Mouse (Mus musculus) thymus, postnatal 25 days (tissue): ENCODE results near the gene Nlgn2.
A peak's percentile ranks its signal among the peaks of the same experiment; 100 is the strongest.

Experiments
- DNase-seq: peaks from one replicate; pipeline ENCODE4 v3.0.0; 2022

The Nlgn2 gene

GRCm38 (mm10) chr11:69837604-69837951, at the start of gene Nlgn2:
Gene Nlgn2, minus strand, starts transcription at chr11:69837784.
- DNase-seq: no peak

DNA sequence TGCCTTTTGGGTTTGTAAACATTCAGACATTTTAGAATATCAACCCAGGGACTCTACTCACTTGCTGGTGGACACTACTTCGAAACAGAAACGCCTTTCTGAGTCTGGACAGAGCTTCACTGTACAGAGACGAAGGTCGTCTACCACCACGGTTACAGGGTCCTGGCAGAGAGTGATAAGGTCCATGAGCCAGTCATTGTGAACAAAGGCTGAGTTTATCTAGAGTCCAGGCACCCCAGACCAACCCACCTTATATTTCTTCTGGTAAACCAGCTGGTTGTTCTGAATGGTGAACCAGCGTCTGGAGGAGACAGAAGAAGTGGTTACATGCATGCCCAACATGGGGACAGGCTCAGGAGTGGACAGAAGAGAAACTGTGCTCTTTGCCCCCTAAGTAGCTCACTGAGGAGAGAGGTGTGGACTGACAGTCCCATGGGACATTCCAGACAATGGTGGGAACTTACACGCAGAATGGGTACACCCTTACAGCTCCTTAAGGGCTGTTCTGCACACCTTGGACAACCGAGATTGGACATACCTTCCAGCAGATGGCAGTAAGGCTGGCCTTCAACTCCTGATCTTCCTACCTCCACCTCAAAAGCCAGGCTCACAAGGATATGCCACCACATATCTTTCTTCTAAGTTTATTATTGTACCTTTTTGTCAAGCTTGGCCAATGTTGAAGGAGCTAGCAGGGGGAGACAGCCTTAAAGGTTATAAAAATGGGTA, 49.5 kb upstream of the Nlgn2 start:
- no peak for DNase-seq

DNA sequence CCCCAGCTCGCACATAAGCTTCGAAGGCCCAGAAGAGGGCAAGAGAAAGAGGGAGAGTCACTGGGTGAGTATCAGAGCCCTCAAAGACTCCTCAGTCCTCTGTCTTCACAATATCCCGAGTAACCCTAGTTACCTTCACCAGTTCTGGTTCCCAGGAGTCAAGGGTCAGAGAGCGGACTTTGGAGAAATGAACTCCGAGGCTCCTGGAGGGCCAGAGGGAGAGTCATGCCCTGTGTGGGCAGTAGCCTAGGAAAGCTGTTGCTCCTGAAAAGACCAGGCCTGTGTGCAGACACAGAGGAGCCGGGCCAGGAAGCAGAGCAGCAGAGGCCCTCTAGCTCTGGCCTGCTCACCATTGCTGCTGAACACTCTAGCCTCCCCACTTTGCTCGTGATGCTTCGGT, 47.1 kb upstream of the Nlgn2 start:
- DNase-seq: no peak

- no peak for DNase-seq
Observed at GRCm38 (mm10) chr11:69884240-69884639, 46.7 kb upstream of the Nlgn2 start.

GRCm38 (mm10) chr11:69883527-69884151, 46.1 kb upstream of the Nlgn2 start:
- no peak for DNase-seq

DNA sequence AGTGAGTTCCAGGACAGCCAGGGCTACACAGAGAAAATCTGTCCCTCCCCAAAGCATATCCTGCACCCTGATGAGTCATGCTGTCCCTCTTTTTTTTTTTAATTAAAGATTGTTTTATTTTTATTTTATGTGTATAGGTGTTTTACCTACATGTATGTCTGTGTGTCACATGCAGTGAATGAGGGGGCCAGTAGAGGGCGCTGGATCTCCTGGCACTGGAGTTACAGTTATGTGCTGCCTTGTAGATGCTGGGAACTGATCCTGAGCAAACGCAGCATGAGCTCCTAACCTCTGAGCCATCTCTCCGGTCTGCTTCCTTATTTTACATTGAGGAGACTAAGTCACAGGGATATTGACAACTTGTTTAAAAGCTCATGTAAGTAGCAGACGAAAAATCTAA, 45.5 kb upstream of the Nlgn2 start:
- DNase-seq: peak; percentile 72

GRCm38 (mm10) chr11:69881787-69882670, 44.4 kb upstream of the Nlgn2 start:
- no peak for DNase-seq

GRCm38 (mm10) chr11:69880853-69881603, 43.4 kb upstream of the Nlgn2 start, which contains the start of gene Kctd11:
Gene Kctd11, minus strand, starts transcription at chr11:69881406.
- peak; percentile 75 for DNase-seq

- peak; percentile 71 for DNase-seq
Observed at GRCm38 (mm10) chr11:69880506-69880852, 42.9 kb upstream of the Nlgn2 start.

GRCm38 (mm10) chr11:69879711-69880110, 42.1 kb upstream of the Nlgn2 start:
- DNase-seq: no peak

DNA sequence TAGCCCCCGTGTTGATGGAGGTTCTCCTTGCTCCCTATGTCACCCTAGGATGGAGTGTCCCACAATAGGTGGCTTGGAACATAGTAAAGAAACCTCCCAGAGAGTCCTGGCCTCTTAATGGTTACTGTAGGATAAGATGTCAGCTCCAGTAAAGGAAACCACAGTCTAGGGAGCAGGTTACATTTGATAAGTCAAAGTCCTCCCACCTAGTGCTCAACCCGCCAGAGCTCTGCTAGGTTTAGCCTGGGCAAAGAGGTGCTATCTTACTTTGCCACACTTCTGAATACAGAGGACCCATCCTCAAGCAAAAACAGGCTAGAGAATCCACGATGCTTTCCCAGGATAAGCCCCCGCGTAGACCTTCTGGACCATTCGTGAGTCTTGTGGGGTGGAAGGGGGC, 41.4 kb upstream of the Nlgn2 start:
- DNase-seq: no peak

DNA sequence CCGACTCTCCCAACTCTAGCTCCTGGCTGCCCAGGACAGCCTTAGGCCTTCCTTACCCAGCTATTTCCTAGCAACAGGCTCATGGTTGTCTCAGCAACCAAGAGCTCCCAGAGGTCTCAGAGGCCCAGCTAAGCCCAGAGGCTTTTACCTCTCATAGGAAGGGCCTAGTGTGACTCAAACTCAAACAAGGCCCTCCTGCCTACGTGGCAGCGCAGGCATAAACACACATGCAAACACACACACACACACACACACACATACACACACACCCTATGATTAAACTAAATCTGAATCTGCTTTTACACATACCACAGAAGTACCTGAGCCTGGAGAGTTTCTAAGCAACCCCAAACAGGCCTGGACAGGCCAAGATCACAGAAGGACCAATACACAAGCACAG, 40.8 kb upstream of the Nlgn2 start:
- DNase-seq: no peak

GRCm38 (mm10) chr11:69877878-69878277, 40.3 kb upstream of the Nlgn2 start, which contains the start of gene Tmem95:
Gene Tmem95, minus strand, starts transcription at chr11:69878018.
- DNase-seq: no peak

DNA sequence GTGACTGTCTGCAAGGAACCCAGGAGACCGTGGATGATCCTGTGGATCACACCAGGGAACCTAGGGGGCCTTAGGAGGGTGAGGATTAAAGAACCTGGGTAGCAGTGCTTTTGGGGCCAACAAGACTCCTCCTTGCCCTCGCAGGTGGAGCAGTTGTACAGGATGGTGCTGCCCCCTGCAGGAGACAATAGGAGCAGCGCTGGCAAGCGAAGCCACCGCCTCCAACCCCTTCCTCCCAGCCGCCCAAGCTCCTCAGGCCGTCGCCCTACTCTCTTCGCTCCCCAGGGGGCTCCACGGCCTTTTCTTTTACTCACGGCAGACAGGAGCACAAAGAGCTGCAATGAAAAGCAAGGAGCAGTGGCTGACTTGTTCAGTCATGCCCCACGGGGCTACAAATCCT, 39.3 kb upstream of the Nlgn2 start:
- peak; percentile 93 for DNase-seq

DNA sequence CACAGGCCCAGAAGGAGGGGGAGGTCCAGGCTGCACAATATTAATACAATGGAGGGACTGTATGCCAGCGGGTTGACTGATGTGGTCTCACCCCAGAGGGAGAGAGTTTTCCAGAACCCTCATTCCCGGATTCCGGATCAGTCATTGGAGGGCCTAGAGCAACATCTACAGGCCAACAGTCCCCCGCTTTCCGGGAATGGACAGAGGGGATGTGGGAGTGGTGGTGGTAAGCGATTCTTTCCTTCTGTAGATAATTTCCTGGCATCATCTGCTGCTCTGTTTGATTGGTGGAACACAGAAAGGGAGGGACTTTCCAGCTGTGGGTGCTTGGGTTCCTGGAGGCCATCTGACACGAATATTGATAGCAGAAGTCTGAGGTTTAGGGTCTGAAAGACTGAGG, 38.6 kb upstream of the Nlgn2 start:
- DNase-seq: no peak

GRCm38 (mm10) chr11:69872451-69872850, 34.9 kb upstream of the Nlgn2 start:
- DNase-seq: no peak

- DNase-seq: no peak
Observed at GRCm38 (mm10) chr11:69871822-69872221, 34.2 kb upstream of the Nlgn2 start.

DNA sequence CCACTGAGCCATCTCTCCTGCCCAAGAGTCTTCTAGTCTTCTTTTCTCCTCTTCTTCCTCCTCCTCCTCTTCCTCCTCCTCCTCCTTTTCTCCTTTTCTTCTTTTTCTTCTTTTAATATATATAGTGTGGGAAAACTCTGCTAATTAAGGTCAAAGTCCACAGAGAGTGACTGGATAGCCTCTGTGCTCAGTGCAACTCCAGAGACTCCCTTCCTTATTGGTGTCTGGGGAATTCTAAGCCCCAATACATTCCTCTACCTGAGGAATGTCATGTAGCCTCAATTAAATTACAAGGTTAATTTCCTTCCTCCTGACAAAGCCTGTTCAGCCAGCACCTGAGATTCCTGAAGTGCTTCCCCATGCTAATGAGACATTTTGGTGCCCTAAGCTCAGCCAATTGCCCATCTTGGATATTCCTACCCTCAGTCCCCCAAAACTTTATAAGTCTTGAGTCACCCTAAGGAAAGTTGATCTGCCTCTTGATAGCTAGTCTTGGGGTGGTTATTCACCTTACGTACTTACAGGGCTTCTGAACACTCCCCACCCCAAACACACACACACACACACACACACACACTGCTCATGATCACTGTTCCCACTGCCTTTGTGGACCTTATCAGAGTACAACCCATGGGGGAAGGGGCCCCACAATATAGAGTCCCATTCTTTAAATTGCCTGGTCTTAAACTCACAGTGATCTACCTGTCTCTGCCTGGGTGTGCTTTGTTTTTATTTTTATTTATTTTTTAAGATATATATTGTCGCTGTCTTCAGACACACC, 32.9 kb upstream of the Nlgn2 start:
- no peak for DNase-seq

GRCm38 (mm10) chr11:69867335-69867734, 29.8 kb upstream of the Nlgn2 start:
- DNase-seq: no peak

DNA sequence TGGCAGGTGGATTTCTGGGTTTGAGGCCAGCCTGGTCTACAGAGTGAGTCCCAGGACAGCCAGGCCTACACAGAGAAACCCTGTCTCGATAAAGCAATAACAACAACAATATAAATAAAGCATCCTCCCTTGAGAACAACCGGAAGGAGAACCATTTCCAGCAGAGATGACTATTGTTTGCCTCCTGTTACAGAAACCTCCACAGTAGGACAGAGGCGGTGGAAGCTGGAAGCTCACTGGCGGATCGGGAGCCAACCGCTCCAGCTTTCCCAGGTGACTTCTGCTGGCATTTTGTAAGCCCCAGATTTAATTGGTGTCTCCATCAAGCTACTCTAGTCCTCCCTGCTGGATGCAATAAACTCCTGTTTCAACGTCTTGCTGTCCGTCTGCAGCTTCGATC, 28.0 kb upstream of the Nlgn2 start:
- no peak for DNase-seq

- DNase-seq: no peak
Observed at GRCm38 (mm10) chr11:69864138-69864860, 26.7 kb upstream of the Nlgn2 start.
